ENCODE assay signal across 8 mouse cellular contexts in the genomic region with DNA sequence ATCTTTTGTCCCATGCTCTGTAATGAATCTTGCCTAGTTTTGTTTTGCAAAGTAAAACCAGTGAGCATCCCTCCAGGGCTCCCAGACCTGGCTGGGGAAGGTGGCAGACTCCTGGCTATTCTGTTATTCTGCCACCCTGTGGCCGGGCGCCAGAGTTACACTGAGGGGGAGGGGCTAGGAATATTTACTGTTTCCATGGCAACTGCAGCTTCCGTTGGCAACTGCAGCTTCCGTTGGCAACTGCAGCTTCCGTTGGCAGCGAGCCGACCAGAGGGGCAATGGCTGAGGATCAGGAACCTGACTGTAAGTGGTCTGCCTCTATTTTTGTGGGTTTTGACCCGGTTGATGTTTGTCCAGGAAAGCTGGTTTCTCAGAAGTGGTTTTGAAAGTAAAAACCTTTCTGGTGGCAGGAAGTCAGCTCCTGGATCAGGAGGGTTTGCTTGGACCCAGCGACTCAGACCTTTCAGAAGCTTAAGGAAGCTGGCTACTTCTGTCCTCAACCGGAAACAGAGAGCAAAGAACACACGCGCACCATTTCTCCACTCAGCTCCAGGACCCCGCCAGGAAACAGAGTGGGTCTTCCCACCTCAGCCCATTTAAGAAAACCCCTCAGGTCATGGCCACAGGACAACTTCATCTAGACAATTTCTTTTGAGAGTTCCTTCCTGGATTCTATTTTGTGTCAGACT. TPM values are rescaled to one million over a fixed set of nuclear protein-coding genes. Genes with fewer than 3 reads are reported as not detected.
DNase-seq lines count a peak whose midpoint lies in the region; ATAC-seq lines count a peak whose summit lies in the region.

1700010I14Rik (plus strand) TSS at position 215 of the 689 bp plus-strand sequence.

- peak within 1 kb of the TSS; percentile 39 for H3K4me3 ChIP-seq in intestine, embryonic 14.5 days (ENCODE audit: low read depth, low read length)

- intact Hi-C loops in left cerebral cortex, postnatal 10 days (cut with DNase I) = no loop called here

- H3K27me3 ChIP-seq in intestine, embryonic 14.5 days (replicated peaks; ENCODE audit: control insufficient read depth, insufficient read depth, low read length) = no peaks in the 10 kb centered on the region

- no peak within 1 kb of the TSS for H3K27ac ChIP-seq in intestine, embryonic 14.5 days (ENCODE audit: low read depth)

- ATAC-seq in intestine, embryonic 14.5 days (replicated peaks; ENCODE audit: low FRiP score, low TSS enrichment, low read depth) = peak; percentile 58; the same call in 1 of the 2 replicates
- peak; percentile 94 for ATAC-seq in megakaryocyte progenitor cell, adult 5-6 weeks (replicated peaks; ENCODE audit: poor library complexity)

- H3K9ac ChIP-seq in intestine, embryonic 14.5 days (ENCODE audit: low read length) = 0 out of 2 replicates have a peak within 1 kb of the TSS, but pooled peaks have one; percentile 1

- H3K4me1 ChIP-seq in intestine, embryonic 14.5 days (replicated peaks; ENCODE audit: control insufficient read depth, insufficient read depth, low read length) = no peaks in the 10 kb centered on the region

- 5% methylated on average over 13 of the region's 13 CpGs for WGBS in intestine, embryonic 14.5 days

- peak; percentile 91 to 98 for DNase-seq in adrenal gland, adult (ENCODE audit: inconsistent age in 2 of 2, low spot score in 1 of 2)
- peak; percentile 88 for DNase-seq in embryo, embryonic 10 days (ENCODE audit: low spot score)
- DNase-seq in gastrocnemius, postnatal 25 days = peak; percentile 71
- peak; percentile 80 for DNase-seq in intestine, embryonic 14.5 days (ENCODE audit: low spot score)
- peak; percentile 89 to 95 for DNase-seq in left cerebral cortex, postnatal 10 days (ENCODE audit: extremely low spot score in 1 of 2, low spot score in 2 of 2)
- DNase-seq in right cerebral cortex, postnatal 14 days = peak; percentile 93
- DNase-seq in urinary bladder, postnatal 25 days (ENCODE audit: low spot score) = peak; percentile 71

- H3K4me2 ChIP-seq in intestine, embryonic 14.5 days (ENCODE audit: low read length) = peak within 1 kb of the TSS; percentile 55

- no peaks in the 10 kb centered on the region for H3K9me3 ChIP-seq in intestine, embryonic 14.5 days (ENCODE audit: control insufficient read depth, low read length)

- no peaks in the 10 kb centered on the region for H3K36me3 ChIP-seq in intestine, embryonic 14.5 days (ENCODE audit: control insufficient read depth, insufficient read depth, low read length)

RNA-seq across cellular contexts. Expression of gene 1700010I14Rik, which starts in this region (rescaled TPM):
- total RNA-seq in gastrocnemius, postnatal 25 days (2021) = under 1 TPM; 0.43 to 0.54 TPM
- polyA plus RNA-seq in intestine, embryonic 14.5 days (2014; fragmentation: Nextera tagmentation; extraction: Ambion mirVana) = 1.0 and 1.2 TPM in 2 replicates
- total RNA-seq in left cerebral cortex, postnatal 10 days (2021) = 1 to 10 TPM; 1.1 to 1.3 TPM
- 4.0 and 5.7 TPM in 2 replicates for total RNA-seq in megakaryocyte progenitor cell, adult 5-6 weeks (2015)
- total RNA-seq in megakaryocyte progenitor cell, adult 5-6 weeks (2017) = 5.2 and 7.6 TPM in 2 replicates

Comparison
In these comparisons a context has a peak if more than half of its experiments do, and no peak if none do; other contexts are left out.
1. Peak in DNase-seq in gastrocnemius, postnatal 25 days; RNA of the gene not detected or under 1 TPM.